9 mouse cellular contexts compared by ENCODE assay signal in the genomic region with DNA sequence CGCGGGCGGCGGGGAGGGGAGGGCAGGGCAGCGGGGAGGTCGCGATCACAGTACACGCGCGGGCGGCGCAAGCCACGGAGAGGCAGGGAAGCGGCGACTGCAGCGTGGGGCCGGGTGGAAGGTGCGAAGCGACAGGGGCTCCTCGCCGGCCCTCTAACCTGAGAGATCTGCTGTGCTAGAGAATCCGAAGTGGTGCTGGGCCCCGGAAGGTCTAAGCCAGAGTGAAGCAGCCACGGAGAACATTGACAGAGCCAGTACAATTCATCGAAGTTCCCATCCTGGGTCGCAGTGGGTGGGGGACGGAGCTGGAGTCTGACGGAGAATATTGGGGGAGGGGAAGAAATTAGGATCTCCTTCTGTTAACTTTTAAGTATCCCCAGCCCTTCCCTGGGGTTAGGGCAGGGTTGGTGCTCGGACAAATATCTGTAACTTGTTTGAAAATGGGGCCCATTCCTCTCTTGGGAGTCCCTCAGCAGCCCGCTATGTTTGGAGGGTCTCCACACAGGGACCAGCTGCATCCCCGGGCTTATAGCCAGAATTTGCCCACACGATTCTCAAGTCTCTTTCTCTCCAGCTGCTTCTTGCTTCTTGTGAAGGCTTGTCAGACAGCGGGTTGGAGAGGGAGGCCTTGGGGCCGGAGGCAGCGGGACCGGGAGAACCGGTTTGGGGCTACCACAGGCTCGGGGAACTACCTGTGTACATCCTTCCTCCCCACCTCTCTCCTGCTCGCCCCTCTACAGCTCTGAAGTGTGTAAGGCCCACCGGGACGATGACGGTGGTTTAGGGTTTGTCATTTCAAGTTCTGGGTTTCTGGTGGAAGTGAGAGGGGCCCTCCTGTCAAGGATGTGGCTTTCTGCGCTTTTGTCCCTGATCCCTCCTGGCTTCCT. TPM values are rescaled to one million over a fixed set of nuclear protein-coding genes. Genes with fewer than 3 reads are reported as not detected.
DNase-seq lines count a peak whose midpoint lies in the region; ATAC-seq lines count a peak whose summit lies in the region.
"Had no signal": no experiment of that assay in that cellular context is flagged by ENCODE, and none has a peak within 500 bp of the region (broad histone marks: within the 10 kb centered on the region; RNA-seq: fewer than 3 reads in every experiment).

No protein-coding gene starts in this region.

- peaks cover 64% of the 10 kb centered on the region for H3K36me3 ChIP-seq in megakaryocyte, embryonic 14.5 days (replicated peaks; ENCODE audit: low read length)
- H3K36me3 ChIP-seq in heart, embryonic 11.5 days (ENCODE audit: control insufficient read depth, insufficient read depth, low read length), result peaks cover 29% of the 10 kb centered on the region
- H3K36me3 ChIP-seq in kidney, embryonic 16.5 days (ENCODE audit: insufficient read depth, low read length), result peaks cover 34% of the 10 kb centered on the region
- H3K36me3 ChIP-seq in liver, embryonic 12.5 days, result peaks cover 47% of the 10 kb centered on the region
- H3K36me3 ChIP-seq in neural tube, embryonic 12.5 days, result peaks cover 40% of the 10 kb centered on the region

- H3K4me1 ChIP-seq in megakaryocyte, embryonic 14.5 days, result peaks cover 69% of the 10 kb centered on the region
- H3K4me1 ChIP-seq in heart, embryonic 11.5 days (ENCODE audit: control insufficient read depth, insufficient read depth, low read length), result peaks cover 39% of the 10 kb centered on the region
- H3K4me1 ChIP-seq in kidney, embryonic 16.5 days (ENCODE audit: insufficient read depth, low read length), result peaks cover 40% of the 10 kb centered on the region
- H3K4me1 ChIP-seq in liver, embryonic 12.5 days, result peaks cover 60% of the 10 kb centered on the region
- H3K4me1 ChIP-seq in neural tube, embryonic 12.5 days, result peaks cover 51% of the 10 kb centered on the region

- H3K27me3 ChIP-seq in megakaryocyte, embryonic 14.5 days (replicated peaks), result no peaks in the 10 kb centered on the region
- H3K27me3 ChIP-seq in heart, embryonic 11.5 days (ENCODE audit: control insufficient read depth, insufficient read depth, low read length), result no peaks in the 10 kb centered on the region
- H3K27me3 ChIP-seq in kidney, embryonic 16.5 days (ENCODE audit: insufficient read depth, low read length), result no peaks in the 10 kb centered on the region
- H3K27me3 ChIP-seq in liver, embryonic 12.5 days (replicated peaks), result no peaks in the 10 kb centered on the region
- H3K27me3 ChIP-seq in neural tube, embryonic 12.5 days (replicated peaks), result no peaks in the 10 kb centered on the region

- H3K9me3 ChIP-seq in megakaryocyte, embryonic 14.5 days, result no peaks in the 10 kb centered on the region
- H3K9me3 ChIP-seq in heart, embryonic 11.5 days (replicated peaks; ENCODE audit: control insufficient read depth, low read length), result no peaks in the 10 kb centered on the region
- H3K9me3 ChIP-seq in kidney, embryonic 16.5 days (ENCODE audit: low read length), result no peaks in the 10 kb centered on the region
- H3K9me3 ChIP-seq in liver, embryonic 12.5 days (replicated peaks), result no peaks in the 10 kb centered on the region
- no peaks in the 10 kb centered on the region for H3K9me3 ChIP-seq in neural tube, embryonic 12.5 days

- H3K4me3 ChIP-seq in megakaryocyte, embryonic 14.5 days (replicated peaks), result peak overlapping the region; percentile 95
- H3K4me3 ChIP-seq in heart, embryonic 11.5 days (ENCODE audit: low read depth, low read length), result peak overlapping the region; percentile 92
- peak overlapping the region; percentile 87 for H3K4me3 ChIP-seq in kidney, embryonic 16.5 days (ENCODE audit: low read length)
- peak overlapping the region; percentile 70 for H3K4me3 ChIP-seq in liver, embryonic 12.5 days
- peak overlapping the region; percentile 99 for H3K4me3 ChIP-seq in neural tube, embryonic 12.5 days

- no peak; the same call in 1 of the 2 replicates for ATAC-seq in megakaryocyte, adult 5-6 weeks (ENCODE audit: poor library complexity, severe bottlenecking)
- 0 out of 2 replicates have a peak, but pooled peaks have one; percentile 3 for ATAC-seq in heart, embryonic 11.5 days (replicated peaks; ENCODE audit: insufficient number of reproducible peaks, low FRiP score, low TSS enrichment)
- ATAC-seq in kidney, embryonic 16.5 days (ENCODE audit: low FRiP score, low TSS enrichment), result peak; percentile 24
- ATAC-seq in liver, embryonic 12.5 days, result peak; percentile 27
- peak; percentile 11; the same call in 1 of the 2 replicates for ATAC-seq in neural tube, embryonic 12.5 days (ENCODE audit: low FRiP score, low read depth)

- H3K4me2 ChIP-seq in heart, embryonic 11.5 days, result peak overlapping the region; percentile 96
- H3K4me2 ChIP-seq in kidney, embryonic 16.5 days (replicated peaks; ENCODE audit: low read depth, low read length), result peak overlapping the region; percentile 88
- H3K4me2 ChIP-seq in liver, embryonic 12.5 days, result peak overlapping the region; percentile 95
- H3K4me2 ChIP-seq in neural tube, embryonic 12.5 days (replicated peaks), result peak overlapping the region; percentile 87

- peak; percentile 62 to 65 for DNase-seq in cerebellum, postnatal 14 days
- peak; percentile 58 for DNase-seq in thymus, postnatal 0 days (ENCODE audit: low spot score)

- under 1% methylated on average over 43 of the region's 43 CpGs for WGBS in heart, embryonic 11.5 days (ENCODE audit: insufficient replicate concordance)
- under 1% methylated on average over 41 of the region's 43 CpGs for WGBS in kidney, embryonic 16.5 days
- under 1% methylated on average over 43 of the region's 43 CpGs for WGBS in liver, embryonic 12.5 days (ENCODE audit: insufficient replicate concordance)
- WGBS in neural tube, embryonic 12.5 days, result under 1% methylated on average over 43 of the region's 43 CpGs

- peak overlapping the region; percentile 97 for H3K27ac ChIP-seq in heart, embryonic 11.5 days (ENCODE audit: low read depth, low read length)
- peak overlapping the region; percentile 98 for H3K27ac ChIP-seq in kidney, embryonic 16.5 days (ENCODE audit: low read length)
- H3K27ac ChIP-seq in liver, embryonic 12.5 days, result peak overlapping the region; percentile 86
- H3K27ac ChIP-seq in neural tube, embryonic 12.5 days, result peak overlapping the region; percentile 95

- H3K9ac ChIP-seq in heart, embryonic 11.5 days (ENCODE audit: low read depth, low read length), result peak overlapping the region; percentile 95
- H3K9ac ChIP-seq in kidney, embryonic 16.5 days (replicated peaks; ENCODE audit: low read length), result peak overlapping the region; percentile 97
- H3K9ac ChIP-seq in liver, embryonic 12.5 days, result peak overlapping the region; percentile 87
- peak overlapping the region; percentile 98 for H3K9ac ChIP-seq in neural tube, embryonic 12.5 days

RNA-seq across cellular contexts. Expression of a gene that starts 0.6 kb away (rescaled TPM):
- polyA plus RNA-seq in megakaryocyte, embryonic 14.5 days (2012; ENCODE audit: insufficient read depth, low replicate concordance), result 183 and 363 TPM in 2 replicates
- 131 and 142 TPM in 2 replicates for total RNA-seq in megakaryocyte, adult 5-6 weeks (2015)
- total RNA-seq in megakaryocyte, adult 5-6 weeks (2017), result 151 TPM in 2 replicates
- polyA plus RNA-seq in heart, embryonic 11.5 days (2014; fragmentation: Nextera tagmentation; extraction: Ambion mirVana), result 62.3 and 68.9 TPM in 2 replicates
- polyA plus RNA-seq in kidney, embryonic 16.5 days (2015; fragmentation: Nextera tagmentation; extraction: Ambion mirVana), result 90.3 and 94.4 TPM in 2 replicates
- polyA plus RNA-seq in liver, embryonic 12.5 days (2016; fragmentation: Nextera tagmentation; extraction: Ambion mirVana), result 59.6 and 60.9 TPM in 2 replicates
- 85.3 and 85.9 TPM in 2 replicates for polyA plus RNA-seq in neural tube, embryonic 12.5 days (2016; fragmentation: Nextera tagmentation; extraction: Ambion mirVana)
- polyA plus RNA-seq in thymus, postnatal 0 days (2015; fragmentation: Nextera tagmentation; extraction: Ambion mirVana), result 167 and 178 TPM in 2 replicates

RNA-seq across cellular contexts. Expression of a gene that starts 2.8 kb away (rescaled TPM):
- polyA plus RNA-seq in megakaryocyte, embryonic 14.5 days (2012; ENCODE audit: insufficient read depth, low replicate concordance), result 10.4 and 11.3 TPM in 2 replicates
- total RNA-seq in megakaryocyte, adult 5-6 weeks (2015), result 3.3 and 6.1 TPM in 2 replicates
- total RNA-seq in megakaryocyte, adult 5-6 weeks (2017), result 2.8 and 7.3 TPM in 2 replicates
- polyA plus RNA-seq in heart, embryonic 11.5 days (2014; fragmentation: Nextera tagmentation; extraction: Ambion mirVana), result 16.4 and 21.0 TPM in 2 replicates
- polyA plus RNA-seq in kidney, embryonic 16.5 days (2015; fragmentation: Nextera tagmentation; extraction: Ambion mirVana), result 14.0 and 16.6 TPM in 2 replicates
- polyA plus RNA-seq in liver, embryonic 12.5 days (2016; fragmentation: Nextera tagmentation; extraction: Ambion mirVana), result 4.3 and 4.5 TPM in 2 replicates
- 149 and 166 TPM in 2 replicates for polyA plus RNA-seq in neural tube, embryonic 12.5 days (2016; fragmentation: Nextera tagmentation; extraction: Ambion mirVana)
- 14.0 and 15.7 TPM in 2 replicates for polyA plus RNA-seq in thymus, postnatal 0 days (2015; fragmentation: Nextera tagmentation; extraction: Ambion mirVana)

RNA-seq across cellular contexts. Expression of a gene that starts 11.4 kb away (rescaled TPM):
- 0.60 TPM in 1 of 2 replicates, not detected in the other for polyA plus RNA-seq in megakaryocyte, embryonic 14.5 days (2012; ENCODE audit: insufficient read depth, low replicate concordance)
- 37.6 and 39.3 TPM in 2 replicates for total RNA-seq in megakaryocyte, adult 5-6 weeks (2015)
- 64.2 and 73.3 TPM in 2 replicates for total RNA-seq in megakaryocyte, adult 5-6 weeks (2017)
- polyA plus RNA-seq in heart, embryonic 11.5 days (2014; fragmentation: Nextera tagmentation; extraction: Ambion mirVana), result 5.4 and 7.2 TPM in 2 replicates
- 8.8 and 10.8 TPM in 2 replicates for polyA plus RNA-seq in kidney, embryonic 16.5 days (2015; fragmentation: Nextera tagmentation; extraction: Ambion mirVana)
- 11.0 and 11.4 TPM in 2 replicates for polyA plus RNA-seq in liver, embryonic 12.5 days (2016; fragmentation: Nextera tagmentation; extraction: Ambion mirVana)
- polyA plus RNA-seq in neural tube, embryonic 12.5 days (2016; fragmentation: Nextera tagmentation; extraction: Ambion mirVana), result 6.7 and 7.8 TPM in 2 replicates
- polyA plus RNA-seq in thymus, postnatal 0 days (2015; fragmentation: Nextera tagmentation; extraction: Ambion mirVana), result 9.3 and 13.8 TPM in 2 replicates

RNA-seq across cellular contexts. Expression of a gene that starts 12.3 kb away (rescaled TPM):
- polyA plus RNA-seq in megakaryocyte, embryonic 14.5 days (2012; ENCODE audit: insufficient read depth, low replicate concordance), result 1.7 and 3.7 TPM in 2 replicates
- 0.16 and 0.21 TPM in 2 replicates for total RNA-seq in megakaryocyte, adult 5-6 weeks (2015)
- total RNA-seq in megakaryocyte, adult 5-6 weeks (2017), result not detected in 2 replicates
- 0.30 and 0.62 TPM in 2 replicates for polyA plus RNA-seq in heart, embryonic 11.5 days (2014; fragmentation: Nextera tagmentation; extraction: Ambion mirVana)
- 0.53 and 0.55 TPM in 2 replicates for polyA plus RNA-seq in kidney, embryonic 16.5 days (2015; fragmentation: Nextera tagmentation; extraction: Ambion mirVana)
- 0.33 and 0.38 TPM in 2 replicates for polyA plus RNA-seq in liver, embryonic 12.5 days (2016; fragmentation: Nextera tagmentation; extraction: Ambion mirVana)
- polyA plus RNA-seq in neural tube, embryonic 12.5 days (2016; fragmentation: Nextera tagmentation; extraction: Ambion mirVana), result 0.28 TPM in 1 of 2 replicates, not detected in the other
- 0.32 and 0.39 TPM in 2 replicates for polyA plus RNA-seq in thymus, postnatal 0 days (2015; fragmentation: Nextera tagmentation; extraction: Ambion mirVana)

RNA-seq across cellular contexts. Expression of a gene that starts 21.9 kb away (rescaled TPM):
- polyA plus RNA-seq in megakaryocyte, embryonic 14.5 days (2012; ENCODE audit: insufficient read depth, low replicate concordance), result 0.30 TPM in 1 of 2 replicates, not detected in the other
- total RNA-seq in megakaryocyte, adult 5-6 weeks (2015), result not detected in 2 replicates
- not detected in 2 replicates for total RNA-seq in megakaryocyte, adult 5-6 weeks (2017)
- polyA plus RNA-seq in heart, embryonic 11.5 days (2014; fragmentation: Nextera tagmentation; extraction: Ambion mirVana), result not detected in 2 replicates
- 0.41 and 0.82 TPM in 2 replicates for polyA plus RNA-seq in kidney, embryonic 16.5 days (2015; fragmentation: Nextera tagmentation; extraction: Ambion mirVana)
- polyA plus RNA-seq in liver, embryonic 12.5 days (2016; fragmentation: Nextera tagmentation; extraction: Ambion mirVana), result not detected in 2 replicates
- polyA plus RNA-seq in neural tube, embryonic 12.5 days (2016; fragmentation: Nextera tagmentation; extraction: Ambion mirVana), result 0.28 TPM in 2 replicates
- polyA plus RNA-seq in thymus, postnatal 0 days (2015; fragmentation: Nextera tagmentation; extraction: Ambion mirVana), result 0.35 and 0.40 TPM in 2 replicates
- total RNA-seq: common myeloid progenitor, adult 5-6 weeks had no signal
